Mouse (Mus musculus) thymus, adult 2 months (tissue): ENCODE data around the gene 2200002D01Rik.

Experiments
- CTCF ChIP-seq: fragments of 200-500 bp; IDR thresholded peaks from 2 replicates; pipeline ENCODE4 v1.5.1; 2012; ENCODE audit warnings: mild to moderate bottlenecking, control low read depth, low read length, moderate library complexity, borderline replicate concordance; ENCODE audit not compliant: control insufficient read depth, poor library complexity, insufficient read depth; ENCODE audit errors: extremely low read depth
- POLR2A ChIP-seq: fragments of 200-500 bp; IDR thresholded peaks from 2 replicates; pipeline ENCODE4 v1.6.1; 2012; ENCODE audit warnings: mild to moderate bottlenecking, low read length, control low read depth, moderate library complexity; ENCODE audit not compliant: control insufficient read depth, poor library complexity, insufficient read depth; ENCODE audit errors: extremely low read depth

DNA sequence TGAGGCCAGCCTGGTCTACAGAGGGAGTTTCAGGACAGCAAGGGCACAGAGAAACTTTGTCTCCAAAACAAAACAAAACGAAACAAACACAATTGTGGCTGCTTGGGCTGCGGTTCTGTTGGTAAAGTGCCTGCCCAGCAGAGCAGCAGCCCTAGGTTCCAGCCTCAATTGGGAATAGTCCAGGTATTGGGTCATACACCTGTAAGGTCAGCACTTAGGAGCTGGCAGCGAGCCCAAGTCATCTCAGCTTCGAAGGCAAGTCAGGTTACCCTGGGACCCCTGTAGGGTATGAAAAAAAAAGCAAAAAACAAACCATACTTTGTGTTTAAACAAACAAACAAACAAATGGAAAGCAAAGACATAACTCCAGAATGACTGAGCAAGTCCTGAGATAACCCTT, 7.6 kb upstream of the 2200002D01Rik start:
- TF ChIP-seq CTCF: no peak
- TF ChIP-seq POLR2A: no peak
